Mouse (Mus musculus): ENCODE measurements around the gene Zbtb7b. TPM values are rescaled to one million over a fixed set of nuclear protein-coding genes. Genes with fewer than 3 reads are reported as not detected.

Gene Zbtb7b
- total RNA-seq, 2 experiments from 2014 or later: 89.7 to 101 TPM

- DNase-seq (ENCODE audit: low spot score in 2 of 2): peak; percentile 65 to 69
Measured at GRCm38 (mm10) chr3:89339416-89339815, 55.2 kb downstream of the Zbtb7b start.

GRCm38 (mm10) chr3:89337721-89338578, 56.6 kb downstream of the Zbtb7b start, which contains the start of gene Efna4:
TSS of gene Efna4 (minus strand) at chr3:89338028.
- DNase-seq (ENCODE audit: low spot score in 2 of 2): peak in 1 of 2 experiments; percentile 39

GRCm38 (mm10) chr3:89337062-89337720, 57.4 kb downstream of the Zbtb7b start:
- DNase-seq (ENCODE audit: low spot score in 2 of 2): no peak

GRCm38 (mm10) chr3:89336529-89336928, 58.0 kb downstream of the Zbtb7b start:
- DNase-seq (ENCODE audit: low spot score in 2 of 2): no peak

GRCm38 (mm10) chr3:89333053-89333452, 61.5 kb downstream of the Zbtb7b start:
- no peak for DNase-seq (ENCODE audit: low spot score in 2 of 2)

GRCm38 (mm10) chr3:89332476-89332875, 62.1 kb downstream of the Zbtb7b start:
- no peak for DNase-seq (ENCODE audit: low spot score in 2 of 2)

- DNase-seq (ENCODE audit: low spot score in 2 of 2): no peak
Measured at GRCm38 (mm10) chr3:89332013-89332412, 62.6 kb downstream of the Zbtb7b start.

GRCm38 (mm10) chr3:89331561-89331960, 63.0 kb downstream of the Zbtb7b start:
- DNase-seq (ENCODE audit: low spot score in 2 of 2): no peak

- no peak for DNase-seq (ENCODE audit: low spot score in 2 of 2)
Measured at GRCm38 (mm10) chr3:89330948-89331347, 63.6 kb downstream of the Zbtb7b start.

- DNase-seq (ENCODE audit: low spot score in 2 of 2): no peak
Measured at GRCm38 (mm10) chr3:89330346-89330745, 64.2 kb downstream of the Zbtb7b start.

- no peak for DNase-seq (ENCODE audit: low spot score in 2 of 2)
Measured at GRCm38 (mm10) chr3:89328623-89329022, 66.0 kb downstream of the Zbtb7b start.

Other genes with a start within 250 kb of the Zbtb7b start
- gene Hcn3, start 234.6 kb downstream of the Zbtb7b start, total RNA-seq (2021): 1 to 10 TPM; 2.6 to 7.7 TPM
- gene Clk2, start 230.0 kb downstream of the Zbtb7b start, total RNA-seq (2021): 10 to 100 TPM; 45.3 to 64.8 TPM
- gene Scamp3, start 217.3 kb downstream of the Zbtb7b start, total RNA-seq (2021): 10 to 100 TPM; 72.1 to 87.0 TPM
- gene Fam189b, start 211.6 kb downstream of the Zbtb7b start, total RNA-seq (2021): 10 to 100 TPM; 15.4 to 16.2 TPM
- 10 to 100 TPM; 57.1 to 61.9 TPM for gene Gba, start 191.8 kb downstream of the Zbtb7b start, total RNA-seq (2021)
- 10 to 100 TPM in 1 of 2 experiments, 1 to 10 TPM in 1; 7.9 to 14.5 TPM for gene Thbs3, start 179.6 kb downstream of the Zbtb7b start, total RNA-seq (2021)
- gene Mtx1, start 167.7 kb downstream of the Zbtb7b start, total RNA-seq (2021): 100 to 1,000 TPM; 141 to 148 TPM
- gene Muc1, start 165.7 kb downstream of the Zbtb7b start, total RNA-seq (2021): under 1 TPM; 0.23 to 0.35 TPM
- 100 to 1,000 TPM; 108 to 123 TPM for gene Krtcap2, start 148.8 kb downstream of the Zbtb7b start, total RNA-seq (2021)
- 1 to 10 TPM; 1.7 to 2.9 TPM for gene Trim46, start 148.5 kb downstream of the Zbtb7b start, total RNA-seq (2021)
- gene Dpm3, start 135.4 kb downstream of the Zbtb7b start, total RNA-seq (2021): 100 to 1,000 TPM; 119 to 122 TPM
- gene Slc50a1, start 124.2 kb downstream of the Zbtb7b start, total RNA-seq (2021): 10 to 100 TPM; 40.9 to 52.4 TPM
- 10 to 100 TPM; 12.2 to 12.6 TPM for gene Efna1, start 113.6 kb downstream of the Zbtb7b start, total RNA-seq (2021)
- under 1 TPM in 1 of 2 experiments, not detected in 1; 0.42 TPM for gene Efna3, start 71.8 kb downstream of the Zbtb7b start, total RNA-seq (2021)
- gene Efna4, start 56.7 kb downstream of the Zbtb7b start, total RNA-seq (2021): 1 to 10 TPM in 1 of 2 experiments, under 1 TPM in 1; 0.43 to 1.1 TPM
- 10 to 100 TPM; 56.3 to 87.6 TPM for gene Adam15, start 44.8 kb downstream of the Zbtb7b start, total RNA-seq (2021)
- under 1 TPM; 0.80 to 0.93 TPM for gene Dcst2, start 32.8 kb downstream of the Zbtb7b start, total RNA-seq (2021)
- 1 to 10 TPM in 1 of 2 experiments, under 1 TPM in 1; 0.46 to 1.4 TPM for gene Dcst1, start 29.5 kb downstream of the Zbtb7b start, total RNA-seq (2021)
- gene Lenep, start 8.0 kb upstream of the Zbtb7b start, total RNA-seq (2021): under 1 TPM in 1 of 2 experiments, not detected in 1; 0.30 TPM
- 10 to 100 TPM; 28.6 to 37.6 TPM for gene Flad1, start 17.1 kb upstream of the Zbtb7b start, total RNA-seq (2021)
- gene Cks1b, start 23.6 kb upstream of the Zbtb7b start, total RNA-seq (2021): 10 to 100 TPM; 14.3 to 19.6 TPM
- gene Shc1, start 23.7 kb upstream of the Zbtb7b start, total RNA-seq (2021): 10 to 100 TPM; 75.5 to 87.1 TPM
- gene Pygo2, start 35.4 kb upstream of the Zbtb7b start, total RNA-seq (2021): 10 to 100 TPM; 40.7 to 40.9 TPM
- gene Pbxip1, start 41.9 kb upstream of the Zbtb7b start, total RNA-seq (2021): 10 to 100 TPM; 53.2 to 57.8 TPM
- 10 to 100 TPM; 31.4 to 77.1 TPM for gene Pmvk, start 59.8 kb upstream of the Zbtb7b start, total RNA-seq (2021)
- 1 to 10 TPM; 2.7 to 3.8 TPM for gene Kcnn3, start 125.4 kb upstream of the Zbtb7b start, total RNA-seq (2021)